Mouse (Mus musculus) lung, embryonic 16.5 days (tissue): ENCODE data around the gene Btbd11. TPM values are rescaled to one million over a fixed set of nuclear protein-coding genes. Genes with fewer than 3 reads are reported as not detected.

Experiments
- ATAC-seq: fragments of 200-750 bp; cut with Nextera tagmentation; 2 replicates; pipeline ENCODE4 v1.8.0; 2017; ENCODE audit warnings: low read depth, mild to moderate bottlenecking, moderate library complexity
- H3K27ac ChIP-seq: fragments of 300-500 bp; sonication (generic); 2 replicates; pipeline ENCODE4 v1.5.1; 2014; ENCODE audit warnings: mild to moderate bottlenecking, control low read depth, low read length
- H3K27me3 ChIP-seq: fragments of 300-500 bp; sonication (generic); 2 replicates; pipeline ENCODE4 v1.6.1; 2014; ENCODE audit warnings: low read depth, low read length, mixed read lengths; ENCODE audit not compliant: control insufficient read depth, insufficient read depth
- H3K36me3 ChIP-seq: fragments of 300-500 bp; sonication (generic); 2 replicates; pipeline ENCODE4 v1.6.1; 2014; ENCODE audit warnings: low read length; ENCODE audit not compliant: control insufficient read depth, insufficient read depth
- H3K4me1 ChIP-seq: fragments of 300-500 bp; sonication (generic); replicated peaks from 2 replicates; pipeline ENCODE4 v1.6.1; 2014; ENCODE audit warnings: low read length, mixed read lengths; ENCODE audit not compliant: control insufficient read depth, insufficient read depth
- H3K4me2 ChIP-seq: fragments of 300-500 bp; sonication (generic); 2 replicates; pipeline ENCODE4 v1.6.1; 2014; ENCODE audit warnings: low read depth, low read length, control low read depth
- H3K4me3 ChIP-seq: fragments of 300-500 bp; sonication (generic); 2 replicates; pipeline ENCODE4 v1.5.1; 2014; ENCODE audit warnings: mild to moderate bottlenecking, low read length, control low read depth
- H3K9ac ChIP-seq: fragments of 300-500 bp; sonication (generic); 2 replicates; pipeline ENCODE4 v1.6.1; 2014; ENCODE audit warnings: low read length, control low read depth
- H3K9me3 ChIP-seq: fragments of 300-500 bp; sonication (generic); 2 replicates; pipeline ENCODE4 v1.6.1; 2016; ENCODE audit warnings: low read length; ENCODE audit not compliant: control insufficient read depth
- WGBS: fragments of 180-500 bp; shearing (Covaris S2); extraction: QIAGEN DNeasy Blood & Tissue Kit; methylation state at CpG from one replicate; pipeline ENCODE4 v1.1.7; 2014; 5-methylcytosine and 5-hydroxymethylcytosine counted together
- polyA plus RNA-seq: library from polyadenylated mRNA; unstranded; fragments of >200 nt; fragmentation: Nextera tagmentation; extraction: Ambion mirVana; gene quantifications from 2 replicates; pipeline ENCODE4 v1.2.1, GENCODE M21; 2015

The Btbd11 gene
- polyA plus RNA-seq, 1 experiment from 2014 or later, result 1.3 TPM

GRCm38 (mm10) chr10:85578571-85579465 lies 192.2 kb downstream of the Btbd11 start:
- no peaks in the 10 kb centered on the region for H3K9me3 ChIP-seq
- H3K27ac ChIP-seq, result no peak overlapping the region
- no peak overlapping the region for H3K4me2 ChIP-seq
- H3K27me3 ChIP-seq, result no peaks in the 10 kb centered on the region
- H3K36me3 ChIP-seq, result no peaks in the 10 kb centered on the region
- H3K9ac ChIP-seq, result no peak overlapping the region
- WGBS, result 82% methylated on average over 13 of the region's 13 CpGs
- ATAC-seq, result no peak
- no peaks in the 10 kb centered on the region for H3K4me1 ChIP-seq
- H3K4me3 ChIP-seq, result no peak overlapping the region

GRCm38 (mm10) chr10:85587758-85588157 lies 201.1 kb downstream of the Btbd11 start:
- no peak overlapping the region for H3K9ac ChIP-seq
- H3K9me3 ChIP-seq, result no peaks in the 10 kb centered on the region
- no peak overlapping the region for H3K4me3 ChIP-seq
- 0 out of 2 replicates have a peak, but pooled peaks cover 3% of the 10 kb centered on the region for H3K4me1 ChIP-seq
- no peak overlapping the region for H3K27ac ChIP-seq
- no peak for ATAC-seq
- no peaks in the 10 kb centered on the region for H3K36me3 ChIP-seq
- H3K4me2 ChIP-seq, result no peak overlapping the region
- no peaks in the 10 kb centered on the region for H3K27me3 ChIP-seq
- WGBS, result 87% methylated on average over 3 of the region's 3 CpGs

- H3K4me2 ChIP-seq, result no peak overlapping the region
- no peak overlapping the region for H3K9ac ChIP-seq
- no peaks in the 10 kb centered on the region for H3K36me3 ChIP-seq
- H3K4me1 ChIP-seq, result 0 out of 2 replicates have a peak, but pooled peaks cover 3% of the 10 kb centered on the region
- WGBS, result 77% methylated on average over 2 of the region's 2 CpGs
- H3K4me3 ChIP-seq, result no peak overlapping the region
- no peaks in the 10 kb centered on the region for H3K27me3 ChIP-seq
- ATAC-seq, result no peak
- H3K9me3 ChIP-seq, result no peaks in the 10 kb centered on the region
- H3K27ac ChIP-seq, result no peak overlapping the region
Observed at GRCm38 (mm10) chr10:85590043-85590442, 203.4 kb downstream of the Btbd11 start.

GRCm38 (mm10) chr10:85591296-85591695 lies 204.7 kb downstream of the Btbd11 start:
- H3K27me3 ChIP-seq, result no peaks in the 10 kb centered on the region
- no peak overlapping the region for H3K9ac ChIP-seq
- no peak overlapping the region for H3K4me2 ChIP-seq
- no peak overlapping the region for H3K4me3 ChIP-seq
- H3K4me1 ChIP-seq, result 0 out of 2 replicates have a peak, but pooled peaks cover 3% of the 10 kb centered on the region
- H3K9me3 ChIP-seq, result no peaks in the 10 kb centered on the region
- no peaks in the 10 kb centered on the region for H3K36me3 ChIP-seq
- no peak overlapping the region for H3K27ac ChIP-seq
- no peak for ATAC-seq
- 76% methylated on average over 2 of the region's 2 CpGs for WGBS

- no peak overlapping the region for H3K4me3 ChIP-seq
- peaks cover 2% of the 10 kb centered on the region; the same call in 1 of the 2 replicates for H3K27me3 ChIP-seq
- H3K9me3 ChIP-seq, result no peaks in the 10 kb centered on the region
- 38% methylated on average over 6 of the region's 6 CpGs for WGBS
- H3K4me1 ChIP-seq, result 0 out of 2 replicates have a peak, but pooled peaks cover 3% of the 10 kb centered on the region
- ATAC-seq, result peak; percentile 79
- H3K4me2 ChIP-seq, result no peak overlapping the region
- H3K36me3 ChIP-seq, result no peaks in the 10 kb centered on the region
- no peak overlapping the region for H3K9ac ChIP-seq
- H3K27ac ChIP-seq, result no peak overlapping the region
Observed at GRCm38 (mm10) chr10:85591986-85592385, 205.4 kb downstream of the Btbd11 start.

GRCm38 (mm10) chr10:85596301-85596700 lies 209.7 kb downstream of the Btbd11 start:
- H3K9ac ChIP-seq, result no peak overlapping the region
- whole genome bisulfite sequencing, result 62% methylated on average over 5 of the region's 5 CpGs
- no peak overlapping the region for H3K4me2 ChIP-seq
- H3K9me3 ChIP-seq, result no peaks in the 10 kb centered on the region
- ATAC-seq, result no peak
- H3K27ac ChIP-seq, result no peak overlapping the region
- no peak overlapping the region for H3K4me3 ChIP-seq
- peaks cover 4% of the 10 kb centered on the region; the same call in 1 of the 2 replicates for H3K27me3 ChIP-seq
- peaks cover 12% of the 10 kb centered on the region for H3K4me1 ChIP-seq
- H3K36me3 ChIP-seq, result no peaks in the 10 kb centered on the region

- H3K4me3 ChIP-seq, result peak overlapping the region; percentile 49
- peak overlapping the region; percentile 83 for H3K4me2 ChIP-seq
- H3K27me3 ChIP-seq, result peaks cover 4% of the 10 kb centered on the region; the same call in 1 of the 2 replicates
- H3K9ac ChIP-seq, result peak overlapping the region; percentile 57
- peak; percentile 47 for ATAC-seq
- H3K36me3 ChIP-seq, result no peaks in the 10 kb centered on the region
- peaks cover 9% of the 10 kb centered on the region for H3K4me1 ChIP-seq
- H3K27ac ChIP-seq, result no peak overlapping the region
- WGBS, result 27% methylated on average over 9 of the region's 9 CpGs
- no peaks in the 10 kb centered on the region for H3K9me3 ChIP-seq
Observed at GRCm38 (mm10) chr10:85598093-85598599, 211.5 kb downstream of the Btbd11 start.

GRCm38 (mm10) chr10:85598603-85599542 lies 212.3 kb downstream of the Btbd11 start:
- Histone ChIP-seq H3K9ac (peak overlapping the region; percentile 57), H3K4me1 (peaks cover 9% of the 10 kb centered on the region), H3K4me3 (peak overlapping the region; percentile 49), H3K27ac (no peak overlapping the region), H3K4me2 (peak overlapping the region; percentile 83), H3K27me3 (peaks cover 4% of the 10 kb centered on the region; the same call in 1 of the 2 replicates), H3K36me3 (no peaks in the 10 kb centered on the region), H3K9me3 (no peaks in the 10 kb centered on the region)
- ATAC-seq, result peak; percentile 62; the same call in 1 of the 2 replicates
- under 1% methylated on average over 41 of the region's 41 CpGs for WGBS
